Mouse (Mus musculus) C2C12 (cell line): ENCODE data around the gene Mbnl2. TPM values are rescaled to one million over a fixed set of nuclear protein-coding genes. Genes with fewer than 3 reads are reported as not detected.

Source experiments
- H3K27me3 ChIP-seq: one replicate; pipeline ENCODE4 v1.6.1; 2011; ENCODE audit not compliant: control insufficient read depth, insufficient read depth, insufficient read length
- H3K36me3 ChIP-seq: one replicate; pipeline ENCODE4 v1.6.1; 2011; ENCODE audit not compliant: control insufficient read depth, insufficient read depth
- H3K4me3 ChIP-seq: one replicate; pipeline ENCODE4 v1.5.1; 2011; ENCODE audit warnings: mild to moderate bottlenecking, control low read depth; ENCODE audit not compliant: poor library complexity, insufficient read depth, severe bottlenecking
- H3K79me2 ChIP-seq: one replicate; pipeline ENCODE4 v1.6.1; 2011; ENCODE audit not compliant: control insufficient read depth, insufficient read depth
- H3K79me3 ChIP-seq: one replicate; pipeline ENCODE4 v1.6.1; 2011; ENCODE audit warnings: low read depth, control low read depth
- H3ac ChIP-seq: one replicate; pipeline ENCODE3; 2011; ENCODE audit warnings: low read depth; ENCODE audit not compliant: control insufficient read depth, insufficient read length
- CEBPB ChIP-seq: IDR thresholded peaks from one replicate; pipeline ENCODE4 v1.6.1; 2011; ENCODE audit warnings: low read depth, mild to moderate bottlenecking, control low read depth, moderate library complexity
- CTCF ChIP-seq: IDR thresholded peaks from one replicate; pipeline ENCODE4 v1.5.1; 2011; ENCODE audit not compliant: control insufficient read depth, insufficient read depth, insufficient read length
- FOSL1 ChIP-seq: IDR thresholded peaks from one replicate; pipeline ENCODE4 v1.8.0; 2011; ENCODE audit warnings: mild to moderate bottlenecking, low read length; ENCODE audit not compliant: poor library complexity, insufficient read depth, severe bottlenecking
- MAX ChIP-seq: IDR thresholded peaks from one replicate; pipeline ENCODE4 v1.6.1; 2011; ENCODE audit warnings: mild to moderate bottlenecking, control low read depth
- MYOD1 ChIP-seq: IDR thresholded peaks from one replicate; pipeline ENCODE4 v1.6.1; 2011; ENCODE audit warnings: low read depth; ENCODE audit not compliant: control insufficient read depth, insufficient read length
- MYOG ChIP-seq: IDR thresholded peaks from one replicate; pipeline ENCODE4 v1.6.1; 2011; ENCODE audit not compliant: control insufficient read depth, insufficient read length; ENCODE audit errors: extremely low read depth
- USF1 ChIP-seq: IDR thresholded peaks from one replicate; pipeline ENCODE4 v1.6.1; 2011; ENCODE audit warnings: low read depth, mild to moderate bottlenecking, control low read depth, moderate library complexity
- polyA plus RNA-seq: library from polyadenylated mRNA; unstranded; fragments of >200 nt; fragmentation: generic; extraction: Trizol; gene quantifications from one replicate; pipeline ENCODE4 v1.2.1, GENCODE M21; 2012; ENCODE audit warnings: missing spikeins

Mbnl2 gene
- polyA plus RNA-seq, 1 experiment, result 42.1 TPM

DNA sequence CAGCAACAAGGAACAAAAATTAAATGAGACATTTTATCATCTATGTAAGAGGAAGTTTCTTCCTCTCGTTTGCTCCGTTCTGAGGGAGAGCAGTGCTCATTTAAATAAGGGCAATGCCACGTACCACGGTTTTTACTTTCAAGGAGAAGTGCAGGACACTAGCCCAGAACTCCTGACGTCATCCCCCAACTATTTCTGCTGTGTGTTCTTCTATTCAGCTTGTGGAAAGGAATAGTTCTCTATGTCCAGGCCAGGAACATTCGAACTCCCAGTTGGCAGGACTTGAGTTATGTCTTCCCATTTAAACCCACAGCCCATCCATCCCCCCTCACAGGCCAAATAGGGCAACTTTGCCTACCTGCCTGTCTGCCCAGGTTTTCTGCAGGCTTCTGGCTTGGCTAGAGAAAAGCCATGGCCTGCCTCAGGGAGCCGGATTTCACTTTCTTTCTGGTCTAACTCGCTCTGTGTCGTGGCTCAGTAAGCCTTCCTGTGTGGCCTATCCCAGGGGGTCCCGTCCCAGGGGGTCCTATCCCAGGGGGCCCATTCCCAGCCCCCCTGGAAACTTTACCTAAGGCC is 1.7 kb downstream of the Mbnl2 start:
- TF ChIP-seq MYOG (no peak), CEBPB (no peak), MYOD1 (no peak), MAX (peak; percentile 4), CTCF (no peak)
- Histone ChIP-seq H3K27me3 (no peaks in the 10 kb centered on the region), H3K4me3 (peak overlapping the region; percentile 72)

GRCm38 (mm10) chr14:120278290-120279244 is 3.1 kb downstream of the Mbnl2 start:
- Histone ChIP-seq H3K79me2 (peaks cover 80% of the 10 kb centered on the region), H3K79me3 (peaks cover 76% of the 10 kb centered on the region), H3K27me3 (no peaks in the 10 kb centered on the region), H3K36me3 (no peaks in the 10 kb centered on the region), H3ac (peak overlapping the region; percentile 31), H3K4me3 (no peak overlapping the region)
- TF ChIP-seq MYOG, result no peak
- no peak for TF ChIP-seq MYOD1
- TF ChIP-seq MAX, result no peak
- no peak for TF ChIP-seq CEBPB
- TF ChIP-seq FOSL1, result no peak

More for the DNA sequence above, 1.7 kb downstream of the Mbnl2 start:
- Histone ChIP-seq H3K79me2 (peaks cover 66% of the 10 kb centered on the region), H3ac (peak overlapping the region; percentile 56), H3K79me3 (peaks cover 62% of the 10 kb centered on the region), H3K36me3 (no peaks in the 10 kb centered on the region)

- Histone ChIP-seq H3K36me3 (no peaks in the 10 kb centered on the region), H3K79me2 (peaks cover 96% of the 10 kb centered on the region), H3ac (no peak overlapping the region), H3K4me3 (no peak overlapping the region), H3K27me3 (no peaks in the 10 kb centered on the region), H3K79me3 (peaks cover 88% of the 10 kb centered on the region)
- TF ChIP-seq MYOG (no peak), USF1 (no peak), MYOD1 (no peak), CTCF (no peak), CEBPB (peak; percentile 80), MAX (no peak), FOSL1 (no peak)
Measured at GRCm38 (mm10) chr14:120280136-120280535, 4.7 kb downstream of the Mbnl2 start.

- TF ChIP-seq MYOD1, result no peak
- TF ChIP-seq CTCF, result no peak
- no peak for TF ChIP-seq MAX
- no peak for TF ChIP-seq CEBPB
- TF ChIP-seq MYOG, result no peak
- TF ChIP-seq FOSL1, result no peak
- TF ChIP-seq USF1, result no peak
- Histone ChIP-seq H3K4me3 (no peak overlapping the region), H3K79me3 (peaks cover 82% of the 10 kb centered on the region), H3K27me3 (no peaks in the 10 kb centered on the region), H3K36me3 (no peaks in the 10 kb centered on the region), H3ac (no peak overlapping the region), H3K79me2 (peaks cover 99% of the 10 kb centered on the region)
Measured at GRCm38 (mm10) chr14:120283787-120284186, 8.3 kb downstream of the Mbnl2 start.

- H3K79me2 ChIP-seq, result peaks cover 99% of the 10 kb centered on the region
- H3K79me3 ChIP-seq, result peaks cover 81% of the 10 kb centered on the region
- H3K27me3 ChIP-seq, result no peaks in the 10 kb centered on the region
- TF ChIP-seq MAX (no peak), CEBPB (no peak), CTCF (no peak), MYOG (no peak), USF1 (no peak), FOSL1 (no peak), MYOD1 (no peak)
- no peak overlapping the region for H3ac ChIP-seq
- no peak overlapping the region for H3K4me3 ChIP-seq
- peaks cover 4% of the 10 kb centered on the region for H3K36me3 ChIP-seq
Measured at GRCm38 (mm10) chr14:120284504-120284903, 9.0 kb downstream of the Mbnl2 start.
